Mouse (Mus musculus): ENCODE measurements around the gene Ebf4. TPM values are rescaled to one million over a fixed set of nuclear protein-coding genes. Genes with fewer than 3 reads are reported as not detected.

The Ebf4 gene
- polyA plus RNA-seq (2015; fragmentation: Nextera tagmentation; extraction: Ambion mirVana), result 0.96 and 0.97 TPM in 2 replicates

- H3K9ac ChIP-seq (ENCODE audit: low read length), result peak within 1 kb of the TSS; percentile 76
- H3K27ac ChIP-seq (ENCODE audit: low read length), result 0 out of 2 replicates have a peak within 1 kb of the TSS, but pooled peaks have one; percentile 12
- peaks cover 11% of the 10 kb centered on the region; the same call in 1 of the 2 replicates for H3K4me1 ChIP-seq (replicated peaks; ENCODE audit: control insufficient read depth, insufficient read depth, low read length)
- peaks cover 27% of the 10 kb centered on the region for H3K27me3 ChIP-seq (ENCODE audit: control insufficient read depth, insufficient read depth, low read depth, low read length)
- peak within 1 kb of the TSS; percentile 81 for H3K4me3 ChIP-seq (ENCODE audit: low read length)
- H3K36me3 ChIP-seq (ENCODE audit: control insufficient read depth, insufficient read depth, low read length), result no peaks in the 10 kb centered on the region
- peak; percentile 89 for ATAC-seq (ENCODE audit: low read depth)
- peak within 1 kb of the TSS; percentile 92 for H3K4me2 ChIP-seq (ENCODE audit: low read depth, low read length)
- WGBS, result under 1% methylated on average over 30 of the region's 39 CpGs
- H3K9me3 ChIP-seq (ENCODE audit: control insufficient read depth, low read length), result no peaks in the 10 kb centered on the region
Measured at GRCm38 (mm10) chr2:130294936-130295277, at the start of gene Ebf4. Gene Ebf4, plus strand, starts transcription at chr2:130295169.

- H3K4me3 ChIP-seq (ENCODE audit: low read length), result no peak overlapping the region
- ATAC-seq (ENCODE audit: low read depth), result no peak
- no peaks in the 10 kb centered on the region for H3K4me1 ChIP-seq (replicated peaks; ENCODE audit: control insufficient read depth, insufficient read depth, low read length)
Measured at GRCm38 (mm10) chr2:130246912-130247311, 48.1 kb upstream of the Ebf4 start.

DNA sequence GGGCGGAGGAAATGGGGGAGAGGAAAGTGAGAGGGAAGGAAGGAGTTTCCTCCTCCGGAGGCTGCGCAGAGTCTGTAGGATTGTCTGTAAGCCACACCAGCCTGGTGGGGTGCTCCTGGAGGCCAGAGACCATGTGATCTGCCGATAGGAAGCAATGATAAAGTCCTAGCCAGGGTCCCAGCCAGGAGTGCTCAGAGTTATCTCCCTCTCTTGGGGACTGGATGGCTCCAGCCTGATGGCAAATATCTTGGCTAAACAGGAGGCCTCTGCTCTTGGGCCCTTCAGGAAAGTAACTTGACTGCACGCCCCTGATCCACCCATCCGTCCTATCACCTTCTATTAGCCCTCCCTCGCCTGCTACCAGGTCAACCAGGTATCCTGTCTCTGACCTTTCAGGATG lies 46.7 kb upstream of the Ebf4 start:
- ATAC-seq (ENCODE audit: low read depth), result no peak
- H3K4me2 ChIP-seq (ENCODE audit: low read depth, low read length), result no peak overlapping the region
- no peaks in the 10 kb centered on the region for H3K27me3 ChIP-seq (ENCODE audit: control insufficient read depth, insufficient read depth, low read depth, low read length)
- no peaks in the 10 kb centered on the region for H3K4me1 ChIP-seq (replicated peaks; ENCODE audit: control insufficient read depth, insufficient read depth, low read length)
- H3K36me3 ChIP-seq (ENCODE audit: control insufficient read depth, insufficient read depth, low read length), result no peaks in the 10 kb centered on the region
- H3K9me3 ChIP-seq (ENCODE audit: control insufficient read depth, low read length), result no peaks in the 10 kb centered on the region
- H3K27ac ChIP-seq (ENCODE audit: low read length), result no peak overlapping the region
- H3K9ac ChIP-seq (ENCODE audit: low read length), result no peak overlapping the region
- H3K4me3 ChIP-seq (ENCODE audit: low read length), result no peak overlapping the region
- 64% methylated on average over 7 of the region's 7 CpGs for WGBS

More at GRCm38 (mm10) chr2:130246912-130247311, 48.1 kb upstream of the Ebf4 start:
- Histone ChIP-seq H3K27me3 (ENCODE audit: control insufficient read depth, insufficient read depth, low read depth, low read length) (no peaks in the 10 kb centered on the region), H3K9ac (ENCODE audit: low read length) (no peak overlapping the region), H3K27ac (ENCODE audit: low read length) (no peak overlapping the region), H3K36me3 (ENCODE audit: control insufficient read depth, insufficient read depth, low read length) (no peaks in the 10 kb centered on the region), H3K9me3 (ENCODE audit: control insufficient read depth, low read length) (no peaks in the 10 kb centered on the region), H3K4me2 (ENCODE audit: low read depth, low read length) (no peak overlapping the region)
- WGBS, result 47% methylated on average over 9 of the region's 9 CpGs

DNA sequence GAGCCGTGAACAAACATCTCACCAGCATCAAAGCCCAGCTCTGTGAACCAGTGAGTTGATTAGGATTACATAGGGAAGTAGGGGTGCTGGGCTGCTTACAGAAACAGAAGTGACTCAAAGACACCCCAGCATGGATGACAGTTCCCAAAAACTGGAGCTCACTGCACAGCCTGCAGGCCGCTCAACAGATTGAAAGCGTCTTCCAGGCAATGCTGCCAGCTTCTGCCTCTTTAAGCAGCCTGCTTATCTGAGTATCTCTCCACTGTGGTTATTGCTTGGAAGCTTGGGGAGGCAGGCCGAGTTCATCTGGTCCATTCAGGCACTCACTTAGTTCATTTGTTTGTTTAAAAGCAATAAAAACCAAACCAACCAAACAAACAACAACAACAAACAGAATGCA lies 38.2 kb upstream of the Ebf4 start:
- Histone ChIP-seq H3K4me1 (replicated peaks; ENCODE audit: control insufficient read depth, insufficient read depth, low read length) (no peaks in the 10 kb centered on the region), H3K4me3 (ENCODE audit: low read length) (no peak overlapping the region), H3K9ac (ENCODE audit: low read length) (no peak overlapping the region), H3K9me3 (ENCODE audit: control insufficient read depth, low read length) (no peaks in the 10 kb centered on the region), H3K27ac (ENCODE audit: low read length) (no peak overlapping the region), H3K27me3 (ENCODE audit: control insufficient read depth, insufficient read depth, low read depth, low read length) (no peaks in the 10 kb centered on the region), H3K36me3 (ENCODE audit: control insufficient read depth, insufficient read depth, low read length) (no peaks in the 10 kb centered on the region), H3K4me2 (ENCODE audit: low read depth, low read length) (no peak overlapping the region)
- 73% methylated on average over 4 of the region's 4 CpGs for WGBS
- ATAC-seq (ENCODE audit: low read depth), result no peak

- Histone ChIP-seq H3K9ac (ENCODE audit: low read length) (no peak overlapping the region), H3K4me3 (ENCODE audit: low read length) (no peak overlapping the region), H3K27ac (ENCODE audit: low read length) (no peak overlapping the region), H3K36me3 (ENCODE audit: control insufficient read depth, insufficient read depth, low read length) (no peaks in the 10 kb centered on the region), H3K4me1 (replicated peaks; ENCODE audit: control insufficient read depth, insufficient read depth, low read length) (no peaks in the 10 kb centered on the region), H3K9me3 (ENCODE audit: control insufficient read depth, low read length) (no peaks in the 10 kb centered on the region), H3K4me2 (ENCODE audit: low read depth, low read length) (no peak overlapping the region), H3K27me3 (ENCODE audit: control insufficient read depth, insufficient read depth, low read depth, low read length) (no peaks in the 10 kb centered on the region; the same call in 1 of the 2 replicates)
- no peak for ATAC-seq (ENCODE audit: low read depth)
- 72% methylated on average over 4 of the region's 4 CpGs for WGBS
Measured at GRCm38 (mm10) chr2:130260822-130261221, 34.1 kb upstream of the Ebf4 start.

DNA sequence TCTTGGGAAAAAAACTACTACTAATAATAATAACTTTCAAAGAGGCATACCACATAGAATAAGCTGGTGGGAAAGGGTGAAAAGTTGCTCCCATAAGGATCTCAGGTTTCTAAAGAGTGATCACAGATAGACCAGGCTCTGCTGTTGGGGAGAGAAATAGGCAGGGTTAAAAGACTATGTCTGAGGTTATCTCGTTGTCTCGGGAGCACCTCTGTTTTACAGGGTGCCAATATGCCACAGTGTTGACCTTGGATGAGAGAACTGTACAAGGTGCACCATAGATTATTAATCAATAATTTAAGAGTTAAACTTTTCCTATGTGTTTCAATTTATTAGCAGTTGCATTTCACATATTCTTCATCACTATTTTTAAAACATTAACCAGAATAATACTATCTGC lies 33.1 kb upstream of the Ebf4 start:
- Histone ChIP-seq H3K4me2 (ENCODE audit: low read depth, low read length) (no peak overlapping the region), H3K27ac (ENCODE audit: low read length) (no peak overlapping the region), H3K4me3 (ENCODE audit: low read length) (no peak overlapping the region), H3K27me3 (ENCODE audit: control insufficient read depth, insufficient read depth, low read depth, low read length) (no peaks in the 10 kb centered on the region; the same call in 1 of the 2 replicates), H3K36me3 (ENCODE audit: control insufficient read depth, insufficient read depth, low read length) (no peaks in the 10 kb centered on the region), H3K4me1 (replicated peaks; ENCODE audit: control insufficient read depth, insufficient read depth, low read length) (no peaks in the 10 kb centered on the region), H3K9me3 (ENCODE audit: control insufficient read depth, low read length) (no peaks in the 10 kb centered on the region), H3K9ac (ENCODE audit: low read length) (no peak overlapping the region)
- ATAC-seq (ENCODE audit: low read depth), result no peak
- 52% methylated on average over 2 of the region's 2 CpGs for WGBS

GRCm38 (mm10) chr2:130262398-130262797 lies 32.6 kb upstream of the Ebf4 start:
- no peak for ATAC-seq (ENCODE audit: low read depth)
- Histone ChIP-seq H3K27ac (ENCODE audit: low read length) (no peak overlapping the region), H3K9ac (ENCODE audit: low read length) (no peak overlapping the region), H3K9me3 (ENCODE audit: control insufficient read depth, low read length) (no peaks in the 10 kb centered on the region), H3K4me3 (ENCODE audit: low read length) (no peak overlapping the region), H3K4me1 (replicated peaks; ENCODE audit: control insufficient read depth, insufficient read depth, low read length) (no peaks in the 10 kb centered on the region), H3K36me3 (ENCODE audit: control insufficient read depth, insufficient read depth, low read length) (no peaks in the 10 kb centered on the region), H3K27me3 (ENCODE audit: control insufficient read depth, insufficient read depth, low read depth, low read length) (no peaks in the 10 kb centered on the region; the same call in 1 of the 2 replicates), H3K4me2 (ENCODE audit: low read depth, low read length) (no peak overlapping the region)
- WGBS, result 32% methylated on average over 2 of the region's 2 CpGs

DNA sequence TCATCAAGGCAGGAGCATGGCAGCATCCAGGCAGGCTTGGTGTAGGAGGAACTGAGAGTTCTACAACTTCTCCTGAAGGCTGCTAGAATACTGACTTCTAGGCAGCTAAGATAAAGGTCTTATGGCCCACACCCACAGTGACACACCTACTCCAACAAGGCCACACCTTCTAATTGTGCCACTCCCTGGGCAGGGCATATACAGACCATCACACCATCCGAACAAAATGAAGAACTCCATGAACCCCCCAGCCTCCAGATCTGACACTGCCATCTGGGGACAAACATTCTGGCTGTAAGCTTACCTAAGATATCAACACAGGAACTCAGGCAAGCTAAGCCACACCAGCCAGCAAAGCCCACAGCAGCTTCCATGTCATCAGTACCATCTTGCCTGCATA lies 29.4 kb upstream of the Ebf4 start:
- H3K9ac ChIP-seq (ENCODE audit: low read length), result no peak overlapping the region
- 100% methylated on average over 1 of the region's 1 CpGs for WGBS
- ATAC-seq (ENCODE audit: low read depth), result no peak

GRCm38 (mm10) chr2:130268074-130268473 lies 26.9 kb upstream of the Ebf4 start:
- no peaks in the 10 kb centered on the region for H3K27me3 ChIP-seq (ENCODE audit: control insufficient read depth, insufficient read depth, low read depth, low read length)
- H3K27ac ChIP-seq (ENCODE audit: low read length), result no peak overlapping the region
- no peak overlapping the region for H3K4me2 ChIP-seq (ENCODE audit: low read depth, low read length)
- no peak for ATAC-seq (ENCODE audit: low read depth)
- no peaks in the 10 kb centered on the region for H3K9me3 ChIP-seq (ENCODE audit: control insufficient read depth, low read length)
- no peak overlapping the region for H3K4me3 ChIP-seq (ENCODE audit: low read length)
- H3K36me3 ChIP-seq (ENCODE audit: control insufficient read depth, insufficient read depth, low read length), result no peaks in the 10 kb centered on the region
- WGBS, result 62% methylated on average over 7 of the region's 7 CpGs
- 0 out of 2 replicates have a peak, but pooled peaks cover under 1% of the 10 kb centered on the region for H3K4me1 ChIP-seq (replicated peaks; ENCODE audit: control insufficient read depth, insufficient read depth, low read length)
- no peak overlapping the region for H3K9ac ChIP-seq (ENCODE audit: low read length)

More for the DNA sequence above, 29.4 kb upstream of the Ebf4 start:
- Histone ChIP-seq H3K4me2 (ENCODE audit: low read depth, low read length) (no peak overlapping the region), H3K4me3 (ENCODE audit: low read length) (no peak overlapping the region), H3K4me1 (replicated peaks; ENCODE audit: control insufficient read depth, insufficient read depth, low read length) (no peaks in the 10 kb centered on the region), H3K36me3 (ENCODE audit: control insufficient read depth, insufficient read depth, low read length) (no peaks in the 10 kb centered on the region), H3K27ac (ENCODE audit: low read length) (no peak overlapping the region), H3K27me3 (ENCODE audit: control insufficient read depth, insufficient read depth, low read depth, low read length) (no peaks in the 10 kb centered on the region; the same call in 1 of the 2 replicates), H3K9me3 (ENCODE audit: control insufficient read depth, low read length) (no peaks in the 10 kb centered on the region)

DNA sequence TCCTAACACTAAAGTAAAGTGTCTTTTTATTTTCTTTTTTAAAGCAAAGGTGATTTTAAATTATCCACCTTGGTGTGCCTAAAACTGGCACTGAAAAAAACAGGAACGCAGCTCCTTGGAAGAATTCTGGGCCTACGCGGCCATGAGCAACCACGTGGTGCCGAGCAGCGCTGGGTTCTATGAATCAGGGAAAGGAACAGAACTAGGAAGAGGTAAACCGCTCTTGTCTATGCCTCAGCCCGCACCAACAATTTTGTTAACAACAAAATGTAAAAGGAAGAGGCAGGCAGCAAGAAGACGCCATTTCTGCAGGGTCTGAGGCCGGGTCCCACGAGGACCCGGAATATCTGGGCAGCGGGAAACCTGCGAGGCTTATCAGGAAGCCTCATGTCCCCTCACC lies 21.2 kb upstream of the Ebf4 start:
- no peaks in the 10 kb centered on the region for H3K27me3 ChIP-seq (ENCODE audit: control insufficient read depth, insufficient read depth, low read depth, low read length)
- no peaks in the 10 kb centered on the region for H3K9me3 ChIP-seq (ENCODE audit: control insufficient read depth, low read length)
- H3K4me1 ChIP-seq (replicated peaks; ENCODE audit: control insufficient read depth, insufficient read depth, low read length), result peaks cover 17% of the 10 kb centered on the region
- peak overlapping the region; percentile 75 for H3K27ac ChIP-seq (ENCODE audit: low read length)
- peak overlapping the region; percentile 96 for H3K9ac ChIP-seq (ENCODE audit: low read length)
- H3K4me3 ChIP-seq (ENCODE audit: low read length), result peak overlapping the region; percentile 99
- 3% methylated on average over 14 of the region's 14 CpGs for WGBS
- ATAC-seq (ENCODE audit: low read depth), result peak; percentile 15
- H3K36me3 ChIP-seq (ENCODE audit: control insufficient read depth, insufficient read depth, low read length), result peaks cover 31% of the 10 kb centered on the region
- peak overlapping the region; percentile 96 for H3K4me2 ChIP-seq (ENCODE audit: low read depth, low read length)
